Comparison of ENCODE assay signal across 8 mouse cellular contexts in genomic region chr19:12574012-12574407, GRCm38 (mm10). TPM values are rescaled to one million over a fixed set of nuclear protein-coding genes. Genes with fewer than 3 reads are reported as not detected.
DNase-seq lines count a peak whose midpoint lies in the region; ATAC-seq and TF ChIP-seq lines count a peak whose summit lies in the region.
"Had no signal": no experiment of that assay in that cellular context is flagged by ENCODE, and none has a peak within 500 bp of the region (broad histone marks: within the 10 kb centered on the region; RNA-seq: fewer than 3 reads in every experiment).

No protein-coding gene starts in this region.

- H3K4me2 ChIP-seq in forebrain, embryonic 15.5 days (replicated peaks): peak overlapping the region; percentile 60
- H3K4me2 ChIP-seq in intestine, embryonic 15.5 days (replicated peaks): peak overlapping the region; percentile 61

- ATAC-seq in forebrain, embryonic 15.5 days (replicated peaks): no peak
- no peak for ATAC-seq in intestine, embryonic 15.5 days

- 22% methylated on average over 5 of the region's 5 CpGs for WGBS in forebrain, embryonic 15.5 days
- 22% methylated on average over 5 of the region's 5 CpGs for WGBS in intestine, embryonic 15.5 days

- TF ChIP-seq CTCF in MEL (IDR thresholded peaks at IDR 0.05 in 2 of 3, conservative IDR thresholded peaks at IDR 0.05 in 1 of 3; ENCODE audit: control insufficient read depth in 1 of 3, insufficient read depth in 1 of 3, low read depth in 2 of 3, low read length in 3 of 3, poor library complexity in 1 of 3, severe bottlenecking in 1 of 3): no peak

- DNase-seq in B cell, adult 2 months: peak; percentile 57 to 61
- DNase-seq in MEL (ENCODE audit: low read depth, low spot score): peak; percentile 89
- DNase-seq in lung, postnatal 25 days (ENCODE audit: low spot score): peak; percentile 43
- DNase-seq in spleen, postnatal 36 days (ENCODE audit: low spot score in 2 of 2): peak; percentile 70 to 75
- DNase-seq in cerebellum, postnatal 4 days (ENCODE audit: low spot score in 2 of 2): no peak

- peaks cover 43% of the 10 kb centered on the region for H3K79me2 ChIP-seq in MEL (ENCODE audit: control insufficient read depth, insufficient read depth, low read length, poor library complexity)

- H3K4me1 ChIP-seq in MEL (ENCODE audit: control insufficient read depth in 1 of 2, insufficient read depth in 2 of 2, low read length in 2 of 2): peaks cover 4 to 17% of the 10 kb centered on the region in 2 experiments
- H3K4me1 ChIP-seq in forebrain, embryonic 15.5 days: peaks cover 13% of the 10 kb centered on the region
- H3K4me1 ChIP-seq in intestine, embryonic 15.5 days (replicated peaks): no peaks in the 10 kb centered on the region

- TF ChIP-seq EP300 in MEL (IDR thresholded peaks at IDR 0.05; ENCODE audit: low read depth in 1 of 2, low read length in 2 of 2): peak in 1 of 2 experiments; percentile 70; a peak in 2 of 4 replicates

- TF ChIP-seq RAD21 in MEL (IDR thresholded peaks at IDR 0.05; ENCODE audit: low read depth, low read length): no peak

- peak overlapping the region; percentile 96 for H3K27ac ChIP-seq in MEL (ENCODE audit: control insufficient read depth, low read depth, low read length)
- H3K27ac ChIP-seq in forebrain, embryonic 15.5 days (replicated peaks): no peak overlapping the region
- H3K27ac ChIP-seq in intestine, embryonic 15.5 days: peak overlapping the region; percentile 13; the same call in 1 of the 2 replicates

- H3K4me3 ChIP-seq in MEL (ENCODE audit: control insufficient read depth in 1 of 2, insufficient read depth in 1 of 2, low read depth in 2 of 2, low read length in 2 of 2): peak overlapping the region; percentile 51 to 72
- peak overlapping the region; percentile 44 for H3K4me3 ChIP-seq in forebrain, embryonic 15.5 days
- H3K4me3 ChIP-seq in intestine, embryonic 15.5 days (replicated peaks): peak overlapping the region; percentile 34

- peaks cover 8 to 31% of the 10 kb centered on the region in 2 experiments for H3K36me3 ChIP-seq in MEL (ENCODE audit: control insufficient read depth in 1 of 2, insufficient read depth in 2 of 2, low read length in 2 of 2)
- no peaks in the 10 kb centered on the region for H3K36me3 ChIP-seq in forebrain, embryonic 15.5 days
- 0 out of 2 replicates have a peak, but pooled peaks cover 4% of the 10 kb centered on the region for H3K36me3 ChIP-seq in intestine, embryonic 15.5 days

- H3K9me3 ChIP-seq in MEL (replicated peaks; ENCODE audit: insufficient read depth, low read length): no peaks in the 10 kb centered on the region
- H3K9me3 ChIP-seq in forebrain, embryonic 15.5 days: no peaks in the 10 kb centered on the region
- H3K9me3 ChIP-seq in intestine, embryonic 15.5 days: no peaks in the 10 kb centered on the region

- TF ChIP-seq POLR2A in MEL (IDR thresholded peaks at IDR 0.05; ENCODE audit: control insufficient read depth in 1 of 2, insufficient read depth in 1 of 2, low read depth in 1 of 2, low read length in 2 of 2, poor library complexity in 1 of 2): peak in 1 of 2 experiments; percentile 66; a peak in 1 of 4 replicates

- peak overlapping the region; percentile 89 for H3K9ac ChIP-seq in MEL (ENCODE audit: control insufficient read depth, low read depth, low read length, poor library complexity, severe bottlenecking)
- H3K9ac ChIP-seq in forebrain, embryonic 15.5 days (replicated peaks): peak overlapping the region; percentile 42; the same call in 1 of the 2 replicates
- peak overlapping the region; percentile 26; the same call in 1 of the 2 replicates for H3K9ac ChIP-seq in intestine, embryonic 15.5 days

- no peaks in the 10 kb centered on the region for H3K27me3 ChIP-seq in MEL (ENCODE audit: control insufficient read depth in 1 of 2, insufficient read depth in 2 of 2, low read length in 2 of 2)
- H3K27me3 ChIP-seq in forebrain, embryonic 15.5 days: no peaks in the 10 kb centered on the region
- no peaks in the 10 kb centered on the region for H3K27me3 ChIP-seq in intestine, embryonic 15.5 days (replicated peaks)

TF ChIP-seq in MEL, 35 proteins besides CTCF, POLR2A, EP300 and RAD21:
- peak; percentile 91 for TF ChIP-seq MYC (IDR thresholded peaks at IDR 0.05; ENCODE audit: low read depth, low read length)
- peak; percentile 42; the same call in 1 of the 2 replicates for TF ChIP-seq ELF1 (IDR thresholded peaks at IDR 0.05; ENCODE audit: low read depth, low read length)
- 0 out of 2 replicates have a peak, but pooled peaks have one; percentile 36 for TF ChIP-seq CHD2 (IDR thresholded peaks at IDR 0.05; ENCODE audit: low read length)
- no peak for TF ChIP-seq ZMIZ1 (IDR thresholded peaks at IDR 0.05; ENCODE audit: low read depth, low read length)
- peak; percentile 87; the same call in 1 of the 2 replicates for TF ChIP-seq SIN3A (IDR thresholded peaks at IDR 0.05; ENCODE audit: low read length)
- TF ChIP-seq CHD1 (IDR thresholded peaks at IDR 0.05; ENCODE audit: low read depth, low read length): peak; percentile 67; the same call in 1 of the 2 replicates
- TF ChIP-seq HCFC1 (IDR thresholded peaks at IDR 0.05; ENCODE audit: low read depth, low read length): peak; percentile 69
- peak; percentile 76; the same call in 1 of the 2 replicates for TF ChIP-seq MAZ (IDR thresholded peaks at IDR 0.05; ENCODE audit: low read depth, low read length)
- TF ChIP-seq POLR2AphosphoS2 (IDR thresholded peaks at IDR 0.05; ENCODE audit: low read length): peak; percentile 58; the same call in 1 of the 2 replicates
- TF ChIP-seq TCF12 (IDR thresholded peaks at IDR 0.05; ENCODE audit: low read depth, low read length): peak; percentile 21; the same call in 1 of the 2 replicates
- TF ChIP-seq MXI1 (IDR thresholded peaks at IDR 0.05; ENCODE audit: low read depth, low read length): peak; percentile 87; the same call in 1 of the 2 replicates
- TF ChIP-seq ZNF384 (IDR thresholded peaks at IDR 0.05; ENCODE audit: low read depth, low read length): 0 out of 2 replicates have a peak, but pooled peaks have one; percentile 19
- TF ChIP-seq SMC3 (IDR thresholded peaks at IDR 0.05; ENCODE audit: low read depth, low read length): no peak
- TF ChIP-seq MYB (IDR thresholded peaks at IDR 0.05; ENCODE audit: low read depth, low read length): 0 out of 2 replicates have a peak, but pooled peaks have one; percentile 13
- TF ChIP-seq NELFE (IDR thresholded peaks at IDR 0.05; ENCODE audit: low read depth, low read length): peak; percentile 53
- peak; percentile 75 for TF ChIP-seq MAX (IDR thresholded peaks at IDR 0.05; ENCODE audit: low read length)
- no peak for TF ChIP-seq TAL1 (IDR thresholded peaks at IDR 0.05; ENCODE audit: low read length)
- no peak for TF ChIP-seq POLR2AphosphoS5 (IDR thresholded peaks at IDR 0.05; ENCODE audit: borderline replicate concordance, low read depth, low read length)
- TF ChIP-seq E2F4 (IDR thresholded peaks at IDR 0.05; ENCODE audit: borderline replicate concordance, low read depth, low read length): no peak
- TF ChIP-seq TBP (IDR thresholded peaks at IDR 0.05; ENCODE audit: low read depth, low read length): peak; percentile 86
- TF ChIP-seq ETS1 (IDR thresholded peaks at IDR 0.05; ENCODE audit: low read depth, low read length): peak; percentile 75; the same call in 1 of the 2 replicates

RNA-seq across cellular contexts. Expression of gene Gm4952, which starts 25.8 kb away (rescaled TPM):
- not detected in 2 replicates for total RNA-seq in MEL (2012; rRNA removed)
- under 1 TPM in 1 of 2 experiments, not detected in 1; 0.06 TPM for polyA plus RNA-seq in MEL (2012; ENCODE audit: insufficient read depth in 1 of 2, insufficient read length in 2 of 2, low read depth in 1 of 2, low replicate concordance in 2 of 2, missing spikeins in 1 of 2)
- polyA plus RNA-seq in forebrain, embryonic 15.5 days (2015; fragmentation: Nextera tagmentation; extraction: Ambion mirVana): 0.08 TPM in 1 of 2 replicates, not detected in the other
- polyA plus RNA-seq in intestine, embryonic 15.5 days (2015; fragmentation: Nextera tagmentation; extraction: Ambion mirVana): 0.06 and 0.24 TPM in 2 replicates
- total RNA-seq: left cerebral cortex, postnatal 10 days had no signal

RNA-seq across cellular contexts. Expression of gene Fam111a, which starts 28.5 kb away (rescaled TPM):
- 53.1 and 56.1 TPM in 2 replicates for total RNA-seq in MEL (2012; rRNA removed)
- 100 to 1,000 TPM in 1 of 2 experiments, 10 to 100 TPM in 1; 75.9 to 157 TPM for polyA plus RNA-seq in MEL (2012; ENCODE audit: insufficient read depth in 1 of 2, insufficient read length in 2 of 2, low read depth in 1 of 2, low replicate concordance in 2 of 2, missing spikeins in 1 of 2)
- polyA plus RNA-seq in forebrain, embryonic 15.5 days (2015; fragmentation: Nextera tagmentation; extraction: Ambion mirVana): 8.9 and 9.4 TPM in 2 replicates
- polyA plus RNA-seq in intestine, embryonic 15.5 days (2015; fragmentation: Nextera tagmentation; extraction: Ambion mirVana): 18.4 and 20.0 TPM in 2 replicates

RNA-seq across cellular contexts. Expression of gene Glyat, which starts 59.1 kb away (rescaled TPM):
- total RNA-seq in MEL (2012; rRNA removed): not detected in 2 replicates
- not detected for polyA plus RNA-seq in MEL (2012; ENCODE audit: insufficient read depth in 1 of 2, insufficient read length in 2 of 2, low read depth in 1 of 2, low replicate concordance in 2 of 2, missing spikeins in 1 of 2)
- not detected in 2 replicates for polyA plus RNA-seq in forebrain, embryonic 15.5 days (2015; fragmentation: Nextera tagmentation; extraction: Ambion mirVana)
- 0.16 and 0.32 TPM in 2 replicates for polyA plus RNA-seq in intestine, embryonic 15.5 days (2015; fragmentation: Nextera tagmentation; extraction: Ambion mirVana)
- total RNA-seq: left cerebral cortex, postnatal 10 days had no signal

Comparison
In these comparisons a context has a peak if more than half of its experiments do, and no peak if none do; other contexts are left out.
1. DNase-seq: peak in B cell, adult 2 months (2 of 2), MEL (single experiment), lung, postnatal 25 days (single experiment) and spleen, postnatal 36 days (2 of 2); none in cerebellum, postnatal 4 days (0 of 2).
2. H3K9ac ChIP-seq: peak in every context shown above with its lines; median percentile 89 in MEL; 42 in forebrain, embryonic 15.5 days; 26 in intestine, embryonic 15.5 days.
3. Peak in every context shown above with its lines, with median percentiles within 50 percentile points of each other: H3K4me3 ChIP-seq.